Mouse (Mus musculus): Measurements from ENCODE around the gene Kcnd3. TPM values are rescaled to one million over a fixed set of nuclear protein-coding genes. Genes with fewer than 3 reads are reported as not detected.

Gene Kcnd3
- polyA plus RNA-seq, 1 experiment from 2014 or later: 0.62 TPM

DNA sequence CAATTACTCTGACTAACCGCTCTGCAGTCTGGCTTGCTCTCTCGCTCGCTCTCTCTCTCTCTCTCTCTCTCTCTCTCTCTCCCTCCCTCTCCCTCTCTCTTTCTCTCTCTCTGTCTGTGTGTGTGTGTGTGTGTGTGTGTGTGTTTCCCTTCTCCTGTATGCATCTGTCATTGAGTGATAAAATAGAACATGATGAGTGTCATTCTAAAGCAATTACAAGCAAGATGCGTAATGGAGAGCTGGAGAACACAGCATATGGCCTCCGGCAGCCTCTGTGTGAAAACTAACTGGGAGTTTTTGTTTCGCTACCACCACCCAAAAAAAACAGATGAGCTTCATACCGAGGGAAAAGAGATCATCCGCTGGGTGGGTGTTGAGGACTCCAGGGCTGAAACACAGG is 29.3 kb downstream of the Kcnd3 start:
- Histone ChIP-seq H3K4me2 (ENCODE audit: low read depth, low read length) (no peak overlapping the region), H3K4me3 (ENCODE audit: low read length) (no peak overlapping the region), H3K9ac (ENCODE audit: low read length) (no peak overlapping the region), H3K9me3 (replicated peaks; ENCODE audit: control insufficient read depth, low read length) (no peaks in the 10 kb centered on the region), H3K36me3 (ENCODE audit: control insufficient read depth, insufficient read depth) (no peaks in the 10 kb centered on the region), H3K27ac (ENCODE audit: low read length) (no peak overlapping the region), H3K4me1 (ENCODE audit: control insufficient read depth, insufficient read depth, low read length) (no peaks in the 10 kb centered on the region), H3K27me3 (ENCODE audit: control insufficient read depth, insufficient read depth, low read length) (peaks cover 4% of the 10 kb centered on the region; the same call in 1 of the 2 replicates)
- ATAC-seq (replicated peaks; ENCODE audit: extremely low read depth, insufficient read depth, low FRiP score): no peak
- WGBS: 77% methylated on average over 8 of the region's 8 CpGs

GRCm38 (mm10) chr3:105483651-105484052 is 31.5 kb downstream of the Kcnd3 start:
- peaks cover 6% of the 10 kb centered on the region; the same call in 1 of the 2 replicates for H3K27me3 ChIP-seq (ENCODE audit: control insufficient read depth, insufficient read depth, low read length)

GRCm38 (mm10) chr3:105487171-105487570 is 35.0 kb downstream of the Kcnd3 start:
- WGBS: 26% methylated on average over 8 of the region's 8 CpGs
- H3K4me1 ChIP-seq (ENCODE audit: control insufficient read depth, insufficient read depth, low read length): no peaks in the 10 kb centered on the region
- no peak overlapping the region for H3K4me2 ChIP-seq (ENCODE audit: low read depth, low read length)
- no peak for ATAC-seq (replicated peaks; ENCODE audit: extremely low read depth, insufficient read depth, low FRiP score)
- H3K9me3 ChIP-seq (replicated peaks; ENCODE audit: control insufficient read depth, low read length): no peaks in the 10 kb centered on the region
- H3K9ac ChIP-seq (ENCODE audit: low read length): no peak overlapping the region
- H3K36me3 ChIP-seq (ENCODE audit: control insufficient read depth, insufficient read depth): no peaks in the 10 kb centered on the region
- H3K4me3 ChIP-seq (ENCODE audit: low read length): no peak overlapping the region
- H3K27ac ChIP-seq (ENCODE audit: low read length): no peak overlapping the region
- peaks cover 6% of the 10 kb centered on the region; the same call in 1 of the 2 replicates for H3K27me3 ChIP-seq (ENCODE audit: control insufficient read depth, insufficient read depth, low read length)

More at GRCm38 (mm10) chr3:105483651-105484052, 31.5 kb downstream of the Kcnd3 start:
- Histone ChIP-seq H3K4me2 (ENCODE audit: low read depth, low read length) (no peak overlapping the region), H3K36me3 (ENCODE audit: control insufficient read depth, insufficient read depth) (no peaks in the 10 kb centered on the region), H3K4me3 (ENCODE audit: low read length) (no peak overlapping the region), H3K27ac (ENCODE audit: low read length) (no peak overlapping the region), H3K9ac (ENCODE audit: low read length) (no peak overlapping the region), H3K9me3 (replicated peaks; ENCODE audit: control insufficient read depth, low read length) (no peaks in the 10 kb centered on the region), H3K4me1 (ENCODE audit: control insufficient read depth, insufficient read depth, low read length) (no peaks in the 10 kb centered on the region)
- ATAC-seq (replicated peaks; ENCODE audit: extremely low read depth, insufficient read depth, low FRiP score): no peak
- WGBS: 66% methylated on average over 13 of the region's 13 CpGs

GRCm38 (mm10) chr3:105489607-105490006 is 37.5 kb downstream of the Kcnd3 start:
- no peak overlapping the region for H3K9ac ChIP-seq (ENCODE audit: low read length)
- H3K4me2 ChIP-seq (ENCODE audit: low read depth, low read length): no peak overlapping the region
- peaks cover 8% of the 10 kb centered on the region; the same call in 1 of the 2 replicates for H3K27me3 ChIP-seq (ENCODE audit: control insufficient read depth, insufficient read depth, low read length)
- no peak overlapping the region for H3K4me3 ChIP-seq (ENCODE audit: low read length)
- H3K9me3 ChIP-seq (replicated peaks; ENCODE audit: control insufficient read depth, low read length): no peaks in the 10 kb centered on the region
- no peaks in the 10 kb centered on the region for H3K36me3 ChIP-seq (ENCODE audit: control insufficient read depth, insufficient read depth)
- H3K4me1 ChIP-seq (ENCODE audit: control insufficient read depth, insufficient read depth, low read length): no peaks in the 10 kb centered on the region
- 22% methylated on average over 4 of the region's 4 CpGs for WGBS
- H3K27ac ChIP-seq (ENCODE audit: low read length): no peak overlapping the region
- no peak for ATAC-seq (replicated peaks; ENCODE audit: extremely low read depth, insufficient read depth, low FRiP score)

DNA sequence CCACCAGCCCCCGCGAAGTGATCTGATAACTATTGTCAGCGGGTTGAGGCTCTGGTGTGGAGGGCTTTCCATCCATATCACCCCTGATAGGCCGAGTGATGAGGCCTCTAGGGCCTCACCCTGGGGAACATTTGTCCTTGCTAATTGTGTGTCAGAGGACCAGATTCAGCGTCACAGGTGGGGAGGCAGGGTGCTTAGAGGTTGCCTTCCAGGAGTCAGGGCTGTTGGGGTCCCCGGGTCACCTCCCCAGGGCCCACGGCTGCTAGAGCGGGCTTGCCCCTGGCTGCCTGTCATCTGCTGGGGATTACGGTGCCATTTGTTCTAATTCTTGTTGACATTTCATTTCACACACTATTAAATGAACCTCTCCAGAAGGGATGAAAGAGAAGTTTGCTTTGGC is 42.8 kb downstream of the Kcnd3 start:
- no peak overlapping the region for H3K27ac ChIP-seq (ENCODE audit: low read length)

GRCm38 (mm10) chr3:105496216-105496615 is 44.1 kb downstream of the Kcnd3 start:
- no peak for ATAC-seq (replicated peaks; ENCODE audit: extremely low read depth, insufficient read depth, low FRiP score)
- 81% methylated on average over 7 of the region's 7 CpGs for WGBS
- H3K27me3 ChIP-seq (ENCODE audit: control insufficient read depth, insufficient read depth, low read length): 0 out of 2 replicates have a peak, but pooled peaks cover 2% of the 10 kb centered on the region
- no peak overlapping the region for H3K27ac ChIP-seq (ENCODE audit: low read length)
- no peak overlapping the region for H3K9ac ChIP-seq (ENCODE audit: low read length)
- no peak overlapping the region for H3K4me3 ChIP-seq (ENCODE audit: low read length)
- no peaks in the 10 kb centered on the region for H3K4me1 ChIP-seq (ENCODE audit: control insufficient read depth, insufficient read depth, low read length)
- H3K4me2 ChIP-seq (ENCODE audit: low read depth, low read length): no peak overlapping the region
- H3K36me3 ChIP-seq (ENCODE audit: control insufficient read depth, insufficient read depth): no peaks in the 10 kb centered on the region
- H3K9me3 ChIP-seq (replicated peaks; ENCODE audit: control insufficient read depth, low read length): no peaks in the 10 kb centered on the region

More for the DNA sequence above, 42.8 kb downstream of the Kcnd3 start:
- 0 out of 2 replicates have a peak, but pooled peaks cover 2% of the 10 kb centered on the region for H3K27me3 ChIP-seq (ENCODE audit: control insufficient read depth, insufficient read depth, low read length)
- H3K4me3 ChIP-seq (ENCODE audit: low read length): no peak overlapping the region
- no peak for ATAC-seq (replicated peaks; ENCODE audit: extremely low read depth, insufficient read depth, low FRiP score)
- no peaks in the 10 kb centered on the region for H3K36me3 ChIP-seq (ENCODE audit: control insufficient read depth, insufficient read depth)
- no peaks in the 10 kb centered on the region for H3K9me3 ChIP-seq (replicated peaks; ENCODE audit: control insufficient read depth, low read length)
- H3K4me2 ChIP-seq (ENCODE audit: low read depth, low read length): no peak overlapping the region
- H3K9ac ChIP-seq (ENCODE audit: low read length): no peak overlapping the region
- WGBS: 36% methylated on average over 9 of the region's 9 CpGs
- H3K4me1 ChIP-seq (ENCODE audit: control insufficient read depth, insufficient read depth, low read length): no peaks in the 10 kb centered on the region

- ATAC-seq (replicated peaks; ENCODE audit: extremely low read depth, insufficient read depth, low FRiP score): no peak
- H3K27ac ChIP-seq (ENCODE audit: low read length): no peak overlapping the region
- 0 out of 2 replicates have a peak, but pooled peaks cover 2% of the 10 kb centered on the region for H3K27me3 ChIP-seq (ENCODE audit: control insufficient read depth, insufficient read depth, low read length)
- no peak overlapping the region for H3K9ac ChIP-seq (ENCODE audit: low read length)
- H3K9me3 ChIP-seq (replicated peaks; ENCODE audit: control insufficient read depth, low read length): no peaks in the 10 kb centered on the region
- no peak overlapping the region for H3K4me2 ChIP-seq (ENCODE audit: low read depth, low read length)
- WGBS: 80% methylated on average over 5 of the region's 5 CpGs
- no peak overlapping the region for H3K4me3 ChIP-seq (ENCODE audit: low read length)
- H3K4me1 ChIP-seq (ENCODE audit: control insufficient read depth, insufficient read depth, low read length): no peaks in the 10 kb centered on the region
- no peaks in the 10 kb centered on the region for H3K36me3 ChIP-seq (ENCODE audit: control insufficient read depth, insufficient read depth)
These were observed 44.8 kb downstream of the Kcnd3 start for GRCm38 (mm10) chr3:105496935-105497334.

- no peak for ATAC-seq (replicated peaks; ENCODE audit: extremely low read depth, insufficient read depth, low FRiP score)
- H3K27ac ChIP-seq (ENCODE audit: low read length): no peak overlapping the region
- H3K4me2 ChIP-seq (ENCODE audit: low read depth, low read length): no peak overlapping the region
- no peaks in the 10 kb centered on the region for H3K36me3 ChIP-seq (ENCODE audit: control insufficient read depth, insufficient read depth)
- no peak overlapping the region for H3K4me3 ChIP-seq (ENCODE audit: low read length)
- H3K27me3 ChIP-seq (ENCODE audit: control insufficient read depth, insufficient read depth, low read length): no peaks in the 10 kb centered on the region
- WGBS: 81% methylated on average over 1 of the region's 1 CpGs
- H3K9ac ChIP-seq (ENCODE audit: low read length): no peak overlapping the region
- peaks cover 6% of the 10 kb centered on the region for H3K4me1 ChIP-seq (ENCODE audit: control insufficient read depth, insufficient read depth, low read length)
- H3K9me3 ChIP-seq (replicated peaks; ENCODE audit: control insufficient read depth, low read length): no peaks in the 10 kb centered on the region
These were observed 48.9 kb downstream of the Kcnd3 start for GRCm38 (mm10) chr3:105501071-105501470.

GRCm38 (mm10) chr3:105504272-105504671 is 52.1 kb downstream of the Kcnd3 start:
- Histone ChIP-seq H3K4me3 (ENCODE audit: low read length) (no peak overlapping the region), H3K9me3 (replicated peaks; ENCODE audit: control insufficient read depth, low read length) (no peaks in the 10 kb centered on the region), H3K4me2 (ENCODE audit: low read depth, low read length) (no peak overlapping the region), H3K27ac (ENCODE audit: low read length) (0 out of 2 replicates have a peak overlapping the region, but pooled peaks have one; percentile 34), H3K27me3 (ENCODE audit: control insufficient read depth, insufficient read depth, low read length) (no peaks in the 10 kb centered on the region), H3K36me3 (ENCODE audit: control insufficient read depth, insufficient read depth) (no peaks in the 10 kb centered on the region), H3K4me1 (ENCODE audit: control insufficient read depth, insufficient read depth, low read length) (peaks cover 6% of the 10 kb centered on the region), H3K9ac (ENCODE audit: low read length) (no peak overlapping the region)
- ATAC-seq (replicated peaks; ENCODE audit: extremely low read depth, insufficient read depth, low FRiP score): peak; percentile 55
- 28% methylated on average over 3 of the region's 3 CpGs for WGBS

All from heart, embryonic 16.5 days (tissue).